Mouse (Mus musculus): ENCODE results near the gene Slc25a43. TPM values are rescaled to one million over a fixed set of nuclear protein-coding genes. Genes with fewer than 3 reads are reported as not detected.
"Not testable (repeated sequence)": the region's sequence is repeated elsewhere in the genome, so short reads cannot be mapped to it uniquely, and the experiment has no call there.

The Slc25a43 gene
- total RNA-seq, 2 experiments from 2014 or later, result not detected

- intact Hi-C loops (cut with DNase I), result loop anchor here (10.0 kb wide), 1 partner anchor 137 kb away; the partner anchor contains the start of gene Nkrf
Measured at GRCm38 (mm10) chrX:36767386-36767785, 23.9 kb downstream of the Slc25a43 start.

DNA sequence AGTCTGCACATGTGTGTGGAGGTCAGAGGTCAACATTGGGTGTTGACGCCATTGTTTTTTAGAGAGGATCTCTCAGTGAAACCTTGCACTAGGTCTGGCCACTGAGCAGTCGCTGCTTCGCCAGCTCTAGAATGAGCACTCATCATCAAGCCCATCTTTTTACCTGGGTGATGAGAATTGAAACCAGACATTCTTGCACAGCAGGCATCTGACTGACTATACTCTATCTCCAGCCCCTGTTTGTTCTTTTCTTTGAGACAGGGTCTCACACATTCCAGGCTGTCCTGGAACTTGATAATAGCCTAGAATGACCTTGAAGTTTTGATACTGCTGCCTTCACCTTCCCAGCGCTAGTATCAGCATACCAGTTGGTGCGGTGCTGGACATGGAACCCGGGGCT lies 29.1 kb downstream of the Slc25a43 start:
- DNase-seq (ENCODE audit: low spot score), result no peak
- intact Hi-C loops (cut with DNase I), result no loop called here

More at GRCm38 (mm10) chrX:36767386-36767785, 23.9 kb downstream of the Slc25a43 start:
- DNase-seq (ENCODE audit: low spot score), result no peak

GRCm38 (mm10) chrX:36775520-36775919 lies 32.1 kb downstream of the Slc25a43 start:
- intact Hi-C loops (cut with DNase I), result no loop called here
- DNase-seq (ENCODE audit: low spot score), result no peak

DNA sequence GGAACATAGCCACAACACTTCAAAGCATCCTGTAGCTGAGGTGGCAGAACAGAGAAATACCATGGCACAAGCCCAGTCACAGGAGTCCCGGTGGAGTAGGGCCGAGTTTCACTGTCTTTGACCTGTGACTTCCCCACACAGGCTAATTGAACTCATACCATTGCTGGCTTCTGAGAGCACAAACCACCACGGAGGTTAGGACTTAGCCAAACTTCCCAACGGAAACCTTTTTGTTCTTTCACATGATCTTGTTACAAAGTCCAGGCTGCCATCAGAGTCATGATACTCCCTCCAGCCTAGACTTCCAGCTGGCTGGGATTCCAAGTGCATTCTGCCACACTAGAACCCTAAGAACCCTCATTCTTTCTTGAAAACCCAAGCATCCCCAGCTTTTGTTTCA lies 34.2 kb downstream of the Slc25a43 start:
- intact Hi-C loops (cut with DNase I), result no loop called here
- DNase-seq (ENCODE audit: low spot score), result no peak

GRCm38 (mm10) chrX:36789360-36789759 lies 45.9 kb downstream of the Slc25a43 start:
- no peak for DNase-seq (ENCODE audit: low spot score)
- intact Hi-C loops (cut with DNase I), result no loop called here

GRCm38 (mm10) chrX:36794571-36794970 lies 51.1 kb downstream of the Slc25a43 start:
- intact Hi-C loops (cut with DNase I), result no loop called here
- DNase-seq (ENCODE audit: low spot score), result no peak

DNA sequence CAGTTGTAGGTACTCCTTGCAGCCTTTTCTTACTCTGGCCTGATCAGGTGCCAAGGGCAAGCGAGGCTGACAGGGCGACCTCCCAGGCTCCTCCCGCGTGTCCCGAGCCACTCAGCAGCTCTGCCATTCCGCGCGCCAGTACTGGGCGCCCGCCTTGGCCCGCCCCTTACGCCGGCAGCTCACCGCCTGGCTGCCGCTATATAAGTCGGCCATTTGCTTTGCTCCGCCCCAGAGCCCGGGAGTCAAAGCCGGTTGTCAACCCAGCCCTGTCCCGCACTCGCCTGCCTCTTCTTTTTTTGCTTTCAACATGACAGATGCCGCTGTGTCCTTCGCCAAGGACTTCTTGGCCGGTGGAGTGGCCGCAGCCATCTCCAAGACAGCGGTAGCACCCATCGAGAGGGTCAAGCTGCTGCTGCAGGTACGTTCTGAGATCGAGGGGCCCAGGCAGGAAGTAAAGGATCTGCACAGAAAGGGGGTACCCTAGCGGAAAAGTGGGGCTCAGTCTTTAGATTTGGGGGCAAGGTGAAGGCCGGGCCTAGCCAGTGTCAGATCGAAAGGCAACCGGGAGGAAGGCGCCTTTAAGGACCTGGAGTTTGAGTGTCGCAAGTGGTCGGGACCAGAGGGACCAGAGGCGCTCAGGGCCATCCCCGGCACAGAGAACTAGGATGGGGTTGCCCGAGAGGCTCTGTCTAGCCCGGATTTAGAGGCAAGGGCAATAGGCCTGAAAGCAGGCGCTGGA lies 52.1 kb downstream of the Slc25a43 start, which contains the start of gene Slc25a5:
TSS of gene Slc25a5 (plus strand) at position 228 of the 739 bp plus-strand sequence.
- intact Hi-C loops (cut with DNase I), result loop anchor here (2.0 to 5.0 kb wide), 2 partner anchors 15 to 33 kb away; no protein-coding TSS in a partner anchor
- peak; percentile 79 for DNase-seq (ENCODE audit: low spot score)

DNA sequence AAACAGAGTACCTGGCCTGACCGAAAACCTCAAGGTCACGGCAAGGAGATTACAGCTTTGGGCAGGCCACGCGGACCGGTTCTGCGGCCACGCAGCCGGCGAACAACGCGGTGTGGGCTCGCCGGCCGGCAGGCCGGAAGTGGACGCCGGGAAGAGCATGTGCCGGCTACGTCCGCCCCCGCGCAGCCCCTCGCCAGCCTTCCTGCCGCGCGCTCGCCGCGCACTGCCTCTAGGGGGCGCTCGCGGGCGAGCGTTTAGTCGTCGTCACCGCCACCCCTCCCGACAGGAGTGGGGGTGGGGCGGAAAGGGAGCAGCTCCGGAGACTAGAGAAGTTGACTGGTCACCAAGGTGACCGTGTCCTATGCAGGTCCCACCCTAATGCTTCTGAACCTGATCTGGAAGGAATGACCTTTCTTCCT lies 52.7 kb downstream of the Slc25a43 start:
- intact Hi-C loops (cut with DNase I), result loop anchor here (2.0 to 5.0 kb wide), 2 partner anchors 15 to 34 kb away; no protein-coding TSS in a partner anchor
- peak; percentile 75 for DNase-seq (ENCODE audit: low spot score)

- DNase-seq (ENCODE audit: low spot score), result not testable (repeated sequence)
- intact Hi-C loops (cut with DNase I), result loop anchor here (2.0 to 5.0 kb wide), 2 partner anchors 14 to 34 kb away; no protein-coding TSS in a partner anchor
Measured at GRCm38 (mm10) chrX:36796734-36797133, 53.3 kb downstream of the Slc25a43 start.

GRCm38 (mm10) chrX:36799131-36799879 lies 55.8 kb downstream of the Slc25a43 start:
- intact Hi-C loops (cut with DNase I), result loop anchor here (5.0 kb wide), 1 partner anchor 37 kb away; no protein-coding TSS in a partner anchor
- no peak for DNase-seq (ENCODE audit: low spot score)

GRCm38 (mm10) chrX:36803189-36803588 lies 59.7 kb downstream of the Slc25a43 start:
- intact Hi-C loops (cut with DNase I), result no loop called here
- no peak for DNase-seq (ENCODE audit: low spot score)

DNA sequence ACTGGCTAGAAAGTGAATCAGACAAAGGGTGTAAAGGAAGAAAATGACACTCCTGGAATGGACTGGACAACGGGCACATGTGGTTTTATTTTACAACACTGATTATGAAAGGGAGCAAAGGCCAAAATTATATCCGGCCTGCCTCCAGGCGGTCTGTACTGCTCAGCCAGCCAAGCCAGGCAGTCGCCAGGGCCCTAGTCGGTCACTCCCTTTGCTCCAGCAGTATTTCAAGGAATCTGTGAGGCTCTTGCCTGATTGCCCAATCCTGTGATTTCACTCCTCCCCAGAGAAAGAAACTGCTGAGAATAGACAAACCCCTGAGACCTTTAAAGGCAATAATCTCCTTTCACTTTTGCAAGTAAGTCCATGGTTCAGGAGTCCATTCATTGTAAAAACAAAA lies 60.7 kb downstream of the Slc25a43 start:
- intact Hi-C loops (cut with DNase I), result no loop called here
- DNase-seq (ENCODE audit: low spot score), result peak; percentile 51

GRCm38 (mm10) chrX:36805466-36806235 lies 62.2 kb downstream of the Slc25a43 start:
- intact Hi-C loops (cut with DNase I), result no loop called here
- DNase-seq (ENCODE audit: low spot score), result no peak

- peak; percentile 84 for DNase-seq (ENCODE audit: low spot score)
- intact Hi-C loops (cut with DNase I), result no loop called here
Measured at GRCm38 (mm10) chrX:36807360-36808317, 64.2 kb downstream of the Slc25a43 start.

DNA sequence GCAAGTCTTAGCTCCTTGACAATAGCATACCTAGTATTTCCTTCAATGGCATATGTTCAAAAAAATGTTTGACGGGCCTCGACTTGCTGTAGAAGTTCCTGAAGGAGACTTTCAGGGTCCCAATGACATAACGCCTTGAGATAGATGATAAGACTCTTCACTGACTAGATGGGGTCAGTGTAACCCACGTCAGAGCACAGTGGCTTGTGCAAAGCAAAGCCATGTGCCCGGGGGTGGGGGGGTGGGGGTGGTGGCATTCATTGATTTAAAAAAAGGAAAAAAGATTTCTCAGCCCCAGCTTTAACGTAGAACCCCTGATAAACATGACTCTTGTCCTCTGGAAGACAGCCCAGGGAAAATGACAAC lies 64.8 kb downstream of the Slc25a43 start:
- no peak for DNase-seq (ENCODE audit: low spot score)
- intact Hi-C loops (cut with DNase I), result no loop called here

- DNase-seq (ENCODE audit: low spot score), result no peak
- intact Hi-C loops (cut with DNase I), result loop anchor here (2.0 kb wide), 1 partner anchor 15 kb away; no protein-coding TSS in a partner anchor
Measured at GRCm38 (mm10) chrX:36811377-36811776, 67.9 kb downstream of the Slc25a43 start.

DNA sequence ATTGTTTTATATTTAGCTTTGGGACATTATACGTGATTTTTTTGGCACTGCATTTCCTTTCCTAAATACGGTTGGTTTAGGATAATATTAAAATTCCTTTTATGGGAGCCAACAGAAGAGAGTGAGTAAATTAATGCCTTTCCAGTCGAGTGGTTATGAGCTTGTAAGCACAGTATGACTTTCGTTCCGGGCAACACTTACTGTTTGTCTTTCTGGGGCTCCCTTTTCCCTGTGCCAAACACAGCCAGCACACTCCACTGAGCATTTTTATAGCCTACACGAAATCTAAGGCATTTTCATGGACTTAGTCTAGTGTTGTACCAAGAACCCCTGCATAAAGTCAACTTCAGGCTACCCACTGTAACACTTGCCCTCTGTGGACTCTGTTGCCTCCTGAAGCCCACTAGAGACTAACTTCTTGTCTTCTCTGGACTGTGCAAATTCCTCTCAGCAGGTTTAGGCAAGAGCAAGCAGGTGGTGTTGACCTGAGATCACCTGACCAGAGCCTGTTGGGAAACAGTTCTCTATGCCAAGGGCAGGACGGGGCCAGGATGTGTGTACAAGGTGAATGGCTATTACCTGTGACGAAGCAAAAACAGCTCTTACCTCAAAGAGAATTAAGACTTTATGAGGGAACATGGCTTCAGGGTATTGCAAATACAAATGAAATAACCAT lies 70.8 kb downstream of the Slc25a43 start:
- intact Hi-C loops (cut with DNase I), result no loop called here

GRCm38 (mm10) chrX:36815022-36815421 lies 71.6 kb downstream of the Slc25a43 start:
- DNase-seq (ENCODE audit: low spot score), result no peak
- intact Hi-C loops (cut with DNase I), result no loop called here

More for the DNA sequence above, 70.8 kb downstream of the Slc25a43 start:
- DNase-seq (ENCODE audit: low spot score), result no peak

All from heart, postnatal 25 days (tissue).